Mouse (Mus musculus): ENCODE results near the gene Txn1.

The Txn1 gene

GRCm38 (mm10) chr4:57956029-57956960 lies at the start of gene Txn1:
Gene Txn1, minus strand, starts transcription at chr4:57956411.
- peak; percentile 100 for DNase-seq (ENCODE audit: extremely low read depth, insufficient read length, low spot score)

- no peak for DNase-seq (ENCODE audit: extremely low read depth, insufficient read length, low spot score)
These were observed 47.3 kb upstream of the Txn1 start for GRCm38 (mm10) chr4:58003501-58003900.

- no peak for DNase-seq (ENCODE audit: extremely low read depth, insufficient read length, low spot score)
These were observed 35.2 kb upstream of the Txn1 start for GRCm38 (mm10) chr4:57991425-57991824.

DNA sequence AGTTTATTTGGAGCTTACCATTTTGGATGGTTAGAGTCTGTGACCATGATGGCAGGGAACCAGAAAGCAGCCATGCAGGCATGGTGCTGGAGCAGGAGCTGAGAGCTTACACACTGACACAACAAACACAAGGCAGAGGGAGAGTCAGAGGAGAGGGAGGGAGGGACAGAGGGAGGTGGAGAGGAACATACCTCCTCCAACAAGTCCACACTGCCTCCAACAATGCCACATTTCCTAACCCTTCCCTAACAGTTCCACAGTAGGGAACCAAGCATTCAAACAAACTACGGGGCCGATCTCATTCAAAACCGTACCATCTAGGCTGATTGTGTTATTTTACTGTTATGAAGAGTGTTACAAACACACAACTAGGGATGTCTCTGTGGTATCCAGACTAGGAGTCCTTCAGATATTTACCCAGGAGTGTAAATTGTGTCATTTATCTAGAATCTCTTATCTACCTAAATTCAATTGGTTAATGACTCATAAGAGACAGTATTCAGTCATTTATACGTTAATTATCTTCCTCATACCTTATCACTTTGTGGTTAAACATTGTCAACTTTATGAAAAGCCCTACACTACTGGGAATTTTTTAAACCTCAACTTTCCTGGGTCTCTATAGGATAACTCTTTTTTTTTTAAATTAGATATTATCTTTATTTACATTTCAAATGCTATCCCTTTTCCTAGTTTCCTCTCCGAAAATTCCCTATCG lies 18.3 kb upstream of the Txn1 start:
- no peak for DNase-seq (ENCODE audit: extremely low read depth, insufficient read length, low spot score)

DNA sequence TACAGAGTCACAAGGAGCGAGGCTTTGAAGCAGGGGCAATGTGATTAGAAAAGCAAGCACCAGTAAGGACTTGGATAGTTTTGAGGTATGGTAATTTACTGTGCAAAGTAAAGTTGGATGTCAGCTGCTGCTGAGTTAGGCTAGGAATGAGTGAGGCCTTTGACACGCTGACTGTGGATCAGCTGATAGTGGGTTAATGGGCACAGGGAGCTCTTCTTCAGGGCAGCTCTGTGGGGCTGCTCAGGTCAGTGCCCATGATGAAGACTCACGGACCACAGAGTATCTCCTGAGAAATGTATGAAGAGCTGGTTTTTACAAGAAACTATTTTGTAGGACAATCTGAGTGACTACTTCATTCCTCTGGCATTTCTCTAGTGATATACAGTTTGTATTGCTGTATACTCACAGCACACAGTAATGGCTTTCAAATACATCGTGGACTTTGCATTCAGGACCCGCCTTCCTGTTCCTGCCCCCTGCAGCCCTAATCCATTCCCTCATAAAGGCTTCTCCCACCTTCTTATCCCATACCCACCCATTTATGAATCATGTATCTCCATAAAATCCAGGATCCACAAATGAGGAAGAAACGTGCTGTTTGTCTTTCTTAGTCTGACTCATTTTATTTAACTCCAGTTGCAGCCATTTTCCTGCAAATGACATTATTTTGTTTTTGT lies 17.5 kb upstream of the Txn1 start:
- no peak for DNase-seq (ENCODE audit: extremely low read depth, insufficient read length, low spot score)

DNA sequence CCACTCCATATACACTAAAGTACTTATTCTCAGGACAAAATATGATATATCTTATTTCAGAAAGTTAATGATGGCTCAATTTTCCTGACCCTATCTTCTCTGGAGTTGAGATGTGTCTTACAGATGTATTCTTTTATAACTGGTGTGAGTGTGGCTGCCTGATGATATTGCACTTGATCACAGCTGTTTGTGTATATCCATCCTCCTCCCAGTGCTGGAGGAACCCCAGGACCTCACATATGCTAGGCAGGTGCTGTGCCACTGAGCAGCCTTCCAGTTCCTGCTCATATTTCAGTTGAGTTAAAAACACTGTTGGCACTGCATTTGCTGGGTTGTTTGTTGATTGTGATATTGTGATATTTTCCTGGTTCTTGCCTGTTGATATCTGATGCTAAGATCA lies 14.1 kb upstream of the Txn1 start:
- no peak for DNase-seq (ENCODE audit: extremely low read depth, insufficient read length, low spot score)

DNA sequence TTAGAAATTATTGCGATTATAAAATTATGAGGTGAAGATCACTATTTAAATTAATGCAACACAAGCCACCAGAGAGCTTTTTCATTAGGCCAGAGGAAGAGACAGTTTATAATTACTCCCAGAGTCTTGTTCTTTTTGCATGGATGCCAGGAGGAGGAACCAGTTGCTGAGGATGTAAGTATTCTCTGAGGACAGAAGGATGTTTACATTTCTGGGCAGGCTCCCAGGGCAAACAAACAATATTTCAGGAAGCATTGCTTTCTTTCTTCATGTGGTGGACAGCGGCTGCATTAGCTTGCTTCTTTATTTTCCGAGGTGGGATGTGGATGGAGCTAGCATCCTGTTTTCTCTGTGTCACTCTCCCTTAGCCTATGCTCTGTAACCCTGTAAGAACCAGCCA lies 11.0 kb upstream of the Txn1 start:
- no peak for DNase-seq (ENCODE audit: extremely low read depth, insufficient read length, low spot score)

- DNase-seq (ENCODE audit: extremely low read depth, insufficient read length, low spot score) = no peak
These were observed 9.3 kb upstream of the Txn1 start for GRCm38 (mm10) chr4:57965516-57965915.

GRCm38 (mm10) chr4:57964143-57964542 lies 7.9 kb upstream of the Txn1 start:
- DNase-seq (ENCODE audit: extremely low read depth, insufficient read length, low spot score) = no peak

DNA sequence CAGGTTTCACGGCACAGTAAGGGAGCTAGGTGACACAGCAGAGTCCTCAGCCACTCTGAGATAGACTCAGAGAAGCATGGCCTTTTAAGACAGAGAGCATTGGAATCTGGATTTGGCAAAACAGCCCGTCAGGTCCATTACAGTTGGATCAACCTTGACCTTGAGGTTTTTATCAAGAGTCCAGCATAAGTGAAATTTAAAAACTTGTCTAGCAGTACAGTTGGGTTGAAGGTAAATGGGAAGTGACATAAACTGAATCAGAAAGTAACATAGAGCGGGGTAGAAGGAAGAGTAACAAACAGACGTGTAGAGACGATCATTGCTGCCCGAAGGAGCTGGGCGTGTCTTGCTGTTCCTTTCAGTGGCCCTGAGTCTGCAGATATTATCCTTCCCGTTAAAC lies 2.8 kb upstream of the Txn1 start:
- no peak for DNase-seq (ENCODE audit: extremely low read depth, insufficient read length, low spot score)

- DNase-seq (ENCODE audit: extremely low read depth, insufficient read length, low spot score) = no peak
These were observed 1.9 kb upstream of the Txn1 start for GRCm38 (mm10) chr4:57958098-57958497.

- no peak for DNase-seq (ENCODE audit: extremely low read depth, insufficient read length, low spot score)
These were observed 1.2 kb upstream of the Txn1 start for GRCm38 (mm10) chr4:57957200-57958085.

DNA sequence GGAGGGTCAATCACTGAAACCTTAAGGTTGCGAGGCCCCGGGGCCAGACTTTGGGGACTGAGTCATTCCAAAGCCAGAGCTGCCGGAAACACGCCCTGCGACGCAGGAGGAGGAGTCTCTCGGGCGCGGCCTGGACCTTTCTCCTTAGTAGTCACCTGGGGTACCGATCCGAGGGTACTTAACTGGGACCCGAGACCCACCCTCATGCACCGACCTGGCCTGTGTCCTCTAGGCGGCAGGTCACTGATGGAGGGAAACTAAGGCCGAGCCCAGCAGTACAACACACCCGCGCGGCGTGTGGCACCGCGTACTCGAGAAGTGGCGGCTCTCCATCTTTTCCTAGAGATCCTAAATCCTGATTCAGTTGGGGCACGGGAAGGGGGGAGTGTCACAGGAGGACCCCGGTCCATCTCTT lies 660 bp downstream of the Txn1 start:
- peak; percentile 89 for DNase-seq (ENCODE audit: extremely low read depth, insufficient read length, low spot score)

- no peak for DNase-seq (ENCODE audit: extremely low read depth, insufficient read length, low spot score)
These were observed 1.2 kb downstream of the Txn1 start for GRCm38 (mm10) chr4:57954991-57955390.

- DNase-seq (ENCODE audit: extremely low read depth, insufficient read length, low spot score) = no peak
These were observed 1.6 kb downstream of the Txn1 start for GRCm38 (mm10) chr4:57954580-57954979.

- no peak for DNase-seq (ENCODE audit: extremely low read depth, insufficient read length, low spot score)
These were observed 2.4 kb downstream of the Txn1 start for GRCm38 (mm10) chr4:57953796-57954195.

DNA sequence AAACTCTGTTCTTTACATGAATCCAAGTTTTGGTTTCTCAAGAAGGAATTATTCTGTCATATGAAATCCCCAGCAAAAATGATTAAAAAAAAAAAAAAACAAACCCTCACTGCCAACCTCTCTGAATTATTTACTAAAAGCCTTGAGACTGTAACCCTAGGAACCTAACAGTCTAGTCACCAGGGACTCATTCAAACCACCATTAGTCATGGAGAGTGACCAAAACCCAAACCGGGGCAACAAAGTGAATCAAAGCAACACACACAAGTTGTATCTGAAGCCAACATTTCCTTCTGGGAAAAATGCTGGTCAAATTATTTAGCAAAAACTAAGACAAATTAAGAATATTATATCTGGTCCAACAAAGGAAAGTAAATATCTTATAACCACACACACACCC lies 3.3 kb downstream of the Txn1 start:
- DNase-seq (ENCODE audit: extremely low read depth, insufficient read length, low spot score) = peak; percentile 37

DNA sequence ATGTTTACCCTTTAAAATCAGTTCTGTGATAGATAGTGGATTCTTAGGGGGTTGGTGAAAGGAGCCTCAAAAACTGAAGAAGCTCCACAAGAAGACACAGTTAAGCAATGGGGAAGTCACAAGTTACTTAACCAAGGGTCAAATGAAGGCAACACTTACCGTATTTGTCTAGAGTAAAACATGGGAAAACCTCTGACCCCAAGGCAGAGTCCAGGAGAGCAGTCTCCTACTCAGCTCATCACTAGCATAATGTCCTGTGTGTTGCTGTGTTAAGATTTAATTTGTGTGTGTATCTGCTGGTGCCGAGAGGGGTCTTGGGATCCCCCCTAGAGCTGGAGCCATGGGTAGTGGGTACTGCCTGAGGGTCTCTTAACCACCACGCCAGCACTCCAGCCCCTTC lies 3.8 kb downstream of the Txn1 start:
- DNase-seq (ENCODE audit: extremely low read depth, insufficient read length, low spot score) = no peak

DNA sequence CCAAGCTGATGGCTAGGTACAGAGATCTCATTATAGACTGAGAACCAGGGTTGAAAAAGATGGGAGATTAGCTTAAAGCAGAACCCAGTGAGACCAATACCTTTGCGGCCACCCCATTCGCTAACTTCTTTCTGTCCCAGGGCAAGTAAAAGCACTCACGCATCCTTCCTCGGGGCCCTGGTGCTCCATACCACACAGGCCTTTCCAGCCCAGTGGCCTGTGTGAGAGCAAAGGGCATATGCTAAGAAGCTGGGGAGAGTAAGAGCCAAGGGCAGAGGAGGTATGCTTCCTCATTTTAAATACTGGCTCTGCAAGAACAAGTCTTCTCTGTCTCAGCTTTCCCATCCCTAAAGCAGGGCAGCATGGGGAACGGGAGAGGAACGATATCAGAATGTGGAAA lies 6.3 kb downstream of the Txn1 start:
- no peak for DNase-seq (ENCODE audit: extremely low read depth, insufficient read length, low spot score)

GRCm38 (mm10) chr4:57947476-57947875 lies 8.7 kb downstream of the Txn1 start:
- DNase-seq (ENCODE audit: extremely low read depth, insufficient read length, low spot score) = no peak
